Mouse (Mus musculus): Measurements from ENCODE around the gene Cyp2d34. TPM values are rescaled to one million over a fixed set of nuclear protein-coding genes. Genes with fewer than 3 reads are reported as not detected.

Cyp2d34 gene
- polyA plus RNA-seq, 1 experiment = not detected

DNA sequence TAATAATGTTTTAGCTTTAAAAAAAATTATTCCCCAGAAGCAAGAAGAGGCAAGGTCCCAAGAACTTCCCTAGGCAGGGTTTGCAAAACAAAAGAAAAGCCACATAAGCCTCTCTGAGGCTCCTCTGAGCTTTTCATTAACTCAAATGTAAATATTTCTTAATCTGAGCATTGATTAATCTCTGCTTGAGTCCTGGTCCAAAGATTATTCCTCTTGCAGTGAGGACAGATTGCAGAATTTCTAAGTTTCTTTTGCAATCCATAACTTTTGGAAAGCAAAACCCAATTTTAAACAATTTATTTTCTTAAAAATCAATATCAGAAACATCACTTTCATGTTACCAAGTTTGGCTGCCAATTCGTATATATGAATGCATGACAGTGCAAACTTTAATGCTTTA, 47.9 kb downstream of the Cyp2d34 start:
- Histone ChIP-seq H3K27ac (ENCODE audit: control insufficient read depth, insufficient read depth, low read depth, low read length) (no peak overlapping the region), H3K4me1 (ENCODE audit: control insufficient read depth, insufficient read depth, low read length) (no peaks in the 10 kb centered on the region), H3K27me3 (ENCODE audit: control insufficient read depth, insufficient read depth, low read length) (no peaks in the 10 kb centered on the region), H3K4me3 (ENCODE audit: control insufficient read depth, low read depth, low read length) (no peak overlapping the region), H3K36me3 (ENCODE audit: control insufficient read depth, insufficient read depth, low read length) (no peaks in the 10 kb centered on the region)
- TF ChIP-seq POLR2A (IDR thresholded peaks at IDR 0.05; ENCODE audit: control insufficient read depth, low read depth, low read length) = no peak
- no peak for TF ChIP-seq CTCF (IDR thresholded peaks at IDR 0.05; ENCODE audit: control insufficient read depth, insufficient read depth, insufficient replicate concordance, low read depth, low read length)

Other genes starting within 250 kb of the Cyp2d34 start
- 9.9 and 11.0 TPM in 2 replicates for gene Cyp2d22, start 240.7 kb downstream of the Cyp2d34 start, polyA plus RNA-seq (2012; rRNA removed)
- gene Cyp2d11, start 226.9 kb downstream of the Cyp2d34 start, polyA plus RNA-seq (2012; rRNA removed) = not detected in 2 replicates
- 0.10 TPM in 1 of 2 replicates, not detected in the other for gene Cyp2d10, start 213.8 kb downstream of the Cyp2d34 start, polyA plus RNA-seq (2012; rRNA removed)
- gene Cyp2d9, start 187.5 kb downstream of the Cyp2d34 start, polyA plus RNA-seq (2012; rRNA removed) = not detected in 2 replicates
- gene Cyp2d12, start 65.9 kb downstream of the Cyp2d34 start, polyA plus RNA-seq (2012; rRNA removed) = not detected in 2 replicates
- gene Cyp2d40, start 143.2 kb upstream of the Cyp2d34 start, polyA plus RNA-seq (2012; rRNA removed) = not detected in 2 replicates
- 28.8 and 33.4 TPM in 2 replicates for gene Cyp2d26, start 173.3 kb upstream of the Cyp2d34 start, polyA plus RNA-seq (2012; rRNA removed)